Mouse (Mus musculus): Measurements from ENCODE around the gene Vmn2r63. TPM values are rescaled to one million over a fixed set of nuclear protein-coding genes. Genes with fewer than 3 reads are reported as not detected.

Gene Vmn2r63
- not detected in 2 replicates for polyA plus RNA-seq (2012; rRNA removed)

DNA sequence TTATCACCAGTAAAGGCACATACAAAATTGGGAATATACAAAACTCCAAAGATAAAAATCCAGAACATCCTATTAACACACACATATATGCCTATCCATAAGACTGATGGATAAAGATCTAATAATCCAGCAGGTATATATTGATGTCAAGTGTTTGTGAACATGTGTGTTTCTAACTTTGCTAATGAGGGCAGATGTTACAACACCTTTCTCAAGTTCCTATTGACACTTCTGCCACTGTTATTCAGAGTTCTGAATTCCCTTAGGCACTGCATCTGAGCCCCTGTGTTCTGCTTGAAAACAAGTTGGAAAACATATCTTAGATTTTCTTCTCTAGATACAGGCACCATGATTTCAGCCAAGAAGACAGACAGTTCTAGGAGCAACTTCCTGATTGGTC is at the start of gene Vmn2r63:
Gene Vmn2r63, minus strand, starts transcription at position 101 of the 400 bp plus-strand sequence.

GRCm38 (mm10) chr7:42866801-42867458 is 66.7 kb downstream of the Vmn2r63 start, which contains the start of gene Gm2381:
Gm2381 (minus strand) TSS chr7:42867234.

Other genes with a start within 250 kb of the Vmn2r63 start
- gene Zfp975, start 241.1 kb downstream of the Vmn2r63 start, polyA plus RNA-seq (2012; rRNA removed), result 0.25 and 0.31 TPM in 2 replicates
- gene Gm17067, start 206.8 kb downstream of the Vmn2r63 start, polyA plus RNA-seq (2012; rRNA removed), result not detected in 2 replicates
- gene Vmn2r62, start 140.3 kb downstream of the Vmn2r63 start, polyA plus RNA-seq (2012; rRNA removed), result not detected in 2 replicates
- gene Gm2381, start 66.6 kb downstream of the Vmn2r63 start, polyA plus RNA-seq (2012; rRNA removed), result not detected in 2 replicates
- gene Gm9268, start 84.9 kb upstream of the Vmn2r63 start, polyA plus RNA-seq (2012; rRNA removed), result not detected in 2 replicates
- 0.05 TPM in 1 of 2 replicates, not detected in the other for gene Zfp936, start 180.4 kb upstream of the Vmn2r63 start, polyA plus RNA-seq (2012; rRNA removed)